Mouse (Mus musculus): ENCODE data around the gene Polr1b. TPM values are rescaled to one million over a fixed set of nuclear protein-coding genes. Genes with fewer than 3 reads are reported as not detected.

Gene Polr1b
- polyA plus RNA-seq, 1 experiment from 2014 or later, result 17.8 TPM

GRCm38 (mm10) chr2:129129412-129129929, 28.7 kb downstream of the Polr1b start, which contains the start of gene Chchd5:
TSS of gene Chchd5 (plus strand) at chr2:129129700.
- peaks cover 16% of the 10 kb centered on the region for H3K4me1 ChIP-seq
- H3K36me3 ChIP-seq, result peaks cover 47% of the 10 kb centered on the region
- ATAC-seq (replicated peaks), result peak; percentile 100
- H3K9ac ChIP-seq (replicated peaks), result peak within 1 kb of the TSS; percentile 52
- WGBS, result under 1% methylated on average over 35 of the region's 35 CpGs
- H3K9me3 ChIP-seq, result no peaks in the 10 kb centered on the region
- H3K27me3 ChIP-seq, result no peaks in the 10 kb centered on the region
- peak within 1 kb of the TSS; percentile 84 for H3K27ac ChIP-seq (replicated peaks)
- H3K4me3 ChIP-seq, result peak within 1 kb of the TSS; percentile 50
- H3K4me2 ChIP-seq (replicated peaks), result peak within 1 kb of the TSS; percentile 80

- Histone ChIP-seq H3K36me3 (peaks cover 42% of the 10 kb centered on the region), H3K9ac (replicated peaks) (peak overlapping the region; percentile 44)
- 31% methylated on average over 18 of the region's 18 CpGs for WGBS
Observed at GRCm38 (mm10) chr2:129129987-129130545, 29.3 kb downstream of the Polr1b start.

GRCm38 (mm10) chr2:129130776-129131175, 30.0 kb downstream of the Polr1b start:
- 99% methylated on average over 2 of the region's 2 CpGs for WGBS
- H3K27ac ChIP-seq (replicated peaks), result peak overlapping the region; percentile 84
- no peaks in the 10 kb centered on the region for H3K27me3 ChIP-seq
- no peaks in the 10 kb centered on the region for H3K9me3 ChIP-seq
- H3K4me3 ChIP-seq, result peak overlapping the region; percentile 50
- ATAC-seq (replicated peaks), result no peak
- H3K36me3 ChIP-seq, result peaks cover 35% of the 10 kb centered on the region
- peak overlapping the region; percentile 80 for H3K4me2 ChIP-seq (replicated peaks)
- H3K4me1 ChIP-seq, result peaks cover 16% of the 10 kb centered on the region
- H3K9ac ChIP-seq (replicated peaks), result 0 out of 2 replicates have a peak overlapping the region, but pooled peaks have one; percentile 44

More at GRCm38 (mm10) chr2:129129987-129130545, 29.3 kb downstream of the Polr1b start:
- H3K27me3 ChIP-seq, result no peaks in the 10 kb centered on the region
- H3K27ac ChIP-seq (replicated peaks), result peak overlapping the region; percentile 84
- peak; percentile 46 for ATAC-seq (replicated peaks)
- H3K9me3 ChIP-seq, result no peaks in the 10 kb centered on the region
- H3K4me3 ChIP-seq, result peak overlapping the region; percentile 50
- H3K4me1 ChIP-seq, result peaks cover 16% of the 10 kb centered on the region
- peak overlapping the region; percentile 80 for H3K4me2 ChIP-seq (replicated peaks)

DNA sequence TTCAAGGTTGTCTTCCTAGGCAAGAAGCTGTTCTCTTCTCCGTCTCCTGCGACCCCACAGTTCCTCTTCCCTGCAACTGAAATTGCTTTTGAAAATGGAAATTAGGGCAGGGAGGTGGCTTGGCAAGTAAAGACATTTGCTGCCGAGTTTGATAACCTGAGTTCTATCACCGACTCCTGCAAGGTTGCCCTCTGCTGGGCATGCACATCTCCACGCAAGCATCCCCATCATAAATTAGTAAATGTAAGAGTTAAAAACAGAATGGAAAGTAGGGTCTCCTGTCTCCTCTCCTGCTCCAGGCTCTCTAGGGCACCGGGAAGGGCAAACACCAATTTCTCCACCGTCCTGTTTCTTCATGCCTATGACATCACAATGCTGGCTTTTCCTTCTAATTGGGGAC, 31.4 kb downstream of the Polr1b start:
- WGBS, result 94% methylated on average over 7 of the region's 7 CpGs
- Histone ChIP-seq H3K4me2 (replicated peaks) (no peak overlapping the region), H3K4me1 (peaks cover 16% of the 10 kb centered on the region), H3K9me3 (no peaks in the 10 kb centered on the region), H3K9ac (replicated peaks) (no peak overlapping the region), H3K27ac (replicated peaks) (no peak overlapping the region), H3K36me3 (peaks cover 23% of the 10 kb centered on the region), H3K4me3 (no peak overlapping the region), H3K27me3 (no peaks in the 10 kb centered on the region)
- no peak for ATAC-seq (replicated peaks)

- Histone ChIP-seq H3K9ac (replicated peaks) (no peak overlapping the region), H3K4me1 (peaks cover 16% of the 10 kb centered on the region), H3K4me3 (no peak overlapping the region), H3K36me3 (peaks cover 20% of the 10 kb centered on the region), H3K9me3 (no peaks in the 10 kb centered on the region), H3K4me2 (replicated peaks) (no peak overlapping the region), H3K27me3 (no peaks in the 10 kb centered on the region), H3K27ac (replicated peaks) (no peak overlapping the region)
- WGBS, result 97% methylated on average over 14 of the region's 14 CpGs
- no peak for ATAC-seq (replicated peaks)
Observed at GRCm38 (mm10) chr2:129133006-129133805, 32.4 kb downstream of the Polr1b start.

GRCm38 (mm10) chr2:129139906-129140305, 39.1 kb downstream of the Polr1b start:
- peak overlapping the region; percentile 86 for H3K27ac ChIP-seq (replicated peaks)
- no peaks in the 10 kb centered on the region for H3K36me3 ChIP-seq
- no peaks in the 10 kb centered on the region for H3K27me3 ChIP-seq
- H3K9ac ChIP-seq (replicated peaks), result no peak overlapping the region
- ATAC-seq (replicated peaks), result peak; percentile 67; the same call in 1 of the 2 replicates
- WGBS, result 60% methylated on average over 10 of the region's 10 CpGs
- H3K4me3 ChIP-seq, result no peak overlapping the region
- no peak overlapping the region; the same call in 1 of the 2 replicates for H3K4me2 ChIP-seq (replicated peaks)
- H3K4me1 ChIP-seq, result 0 out of 2 replicates have a peak, but pooled peaks cover 5% of the 10 kb centered on the region
- no peaks in the 10 kb centered on the region for H3K9me3 ChIP-seq

DNA sequence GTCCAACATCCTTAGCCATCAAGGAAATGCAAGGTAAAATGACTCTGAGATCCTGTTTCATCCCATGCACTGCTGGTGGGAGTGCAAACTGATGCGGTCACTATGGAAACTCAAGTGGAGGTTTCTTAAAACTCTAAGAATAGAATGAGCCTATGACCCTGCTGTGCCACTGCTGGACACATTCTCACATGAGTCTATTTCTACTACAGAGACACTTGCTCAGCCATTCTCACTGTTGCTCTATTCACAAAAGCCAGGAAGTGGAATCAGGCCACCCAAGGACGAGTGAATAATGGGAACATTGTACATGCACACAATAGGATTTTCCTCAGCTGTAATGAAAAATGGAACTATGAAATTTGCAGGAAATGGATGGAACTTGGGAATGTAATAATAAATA, 48.0 kb downstream of the Polr1b start:
- no peak for ATAC-seq (replicated peaks)
- Histone ChIP-seq H3K9me3 (no peaks in the 10 kb centered on the region), H3K27me3 (no peaks in the 10 kb centered on the region), H3K9ac (replicated peaks) (no peak overlapping the region), H3K4me3 (no peak overlapping the region), H3K36me3 (no peaks in the 10 kb centered on the region), H3K27ac (replicated peaks) (no peak overlapping the region), H3K4me1 (no peaks in the 10 kb centered on the region), H3K4me2 (replicated peaks) (no peak overlapping the region)
- 24% methylated on average over 2 of the region's 2 CpGs for WGBS

DNA sequence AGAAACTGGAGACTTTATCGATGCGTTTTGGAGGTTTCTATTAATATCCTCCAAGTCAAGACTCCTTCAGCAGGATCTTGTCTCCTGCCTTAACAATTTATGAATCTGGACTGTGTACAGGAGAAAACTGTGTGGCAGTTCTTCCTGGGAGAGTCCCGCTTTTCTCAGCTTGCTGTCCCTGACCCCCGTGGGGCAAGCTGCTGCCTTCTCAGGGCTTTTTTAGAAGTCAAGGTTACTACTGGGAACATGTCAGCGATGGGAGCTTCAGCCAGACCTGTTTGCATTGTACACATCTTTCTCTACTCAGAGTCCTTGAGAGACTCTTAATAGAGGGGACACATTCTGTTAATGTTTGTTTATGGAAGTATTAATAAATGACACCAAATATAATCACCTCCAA, 49.6 kb downstream of the Polr1b start:
- no peaks in the 10 kb centered on the region for H3K4me1 ChIP-seq
- ATAC-seq (replicated peaks), result no peak
- H3K4me2 ChIP-seq (replicated peaks), result no peak overlapping the region
- H3K4me3 ChIP-seq, result no peak overlapping the region
- H3K9ac ChIP-seq (replicated peaks), result no peak overlapping the region
- no peaks in the 10 kb centered on the region for H3K36me3 ChIP-seq
- WGBS, result 81% methylated on average over 5 of the region's 5 CpGs
- H3K27me3 ChIP-seq, result no peaks in the 10 kb centered on the region
- H3K9me3 ChIP-seq, result no peaks in the 10 kb centered on the region
- H3K27ac ChIP-seq (replicated peaks), result peak overlapping the region; percentile 57

DNA sequence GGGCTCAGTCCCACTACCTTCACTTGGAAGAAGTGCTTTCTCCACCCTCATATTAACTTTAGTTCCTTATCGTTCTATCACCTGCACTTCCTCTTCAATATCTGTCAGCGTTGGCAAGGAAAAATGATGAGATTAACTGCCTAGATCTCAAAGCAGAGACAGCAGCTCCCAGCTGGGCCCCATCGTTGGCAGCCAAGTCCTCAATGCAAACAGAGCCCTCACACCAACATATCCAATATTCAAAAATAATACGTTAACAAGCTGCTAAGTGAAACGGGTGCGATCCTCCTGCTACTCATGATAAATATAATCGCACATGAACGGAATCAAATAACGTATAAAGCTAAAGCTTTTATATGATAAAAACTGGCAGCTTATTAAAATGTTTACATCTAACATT, 50.3 kb downstream of the Polr1b start:
- Histone ChIP-seq H3K36me3 (no peaks in the 10 kb centered on the region), H3K27me3 (no peaks in the 10 kb centered on the region), H3K9ac (replicated peaks) (no peak overlapping the region), H3K4me1 (no peaks in the 10 kb centered on the region), H3K4me3 (no peak overlapping the region), H3K9me3 (no peaks in the 10 kb centered on the region), H3K27ac (replicated peaks) (peak overlapping the region; percentile 57), H3K4me2 (replicated peaks) (no peak overlapping the region)
- no peak for ATAC-seq (replicated peaks)
- 69% methylated on average over 9 of the region's 9 CpGs for WGBS

GRCm38 (mm10) chr2:129152751-129153150, 52.0 kb downstream of the Polr1b start:
- WGBS, result 85% methylated on average over 1 of the region's 1 CpGs
- no peak overlapping the region for H3K4me3 ChIP-seq
- H3K4me1 ChIP-seq, result no peaks in the 10 kb centered on the region
- H3K9me3 ChIP-seq, result no peaks in the 10 kb centered on the region
- no peaks in the 10 kb centered on the region for H3K36me3 ChIP-seq
- H3K9ac ChIP-seq (replicated peaks), result no peak overlapping the region
- no peak for ATAC-seq (replicated peaks)
- H3K27ac ChIP-seq (replicated peaks), result no peak overlapping the region
- H3K27me3 ChIP-seq, result no peaks in the 10 kb centered on the region
- no peak overlapping the region for H3K4me2 ChIP-seq (replicated peaks)

DNA sequence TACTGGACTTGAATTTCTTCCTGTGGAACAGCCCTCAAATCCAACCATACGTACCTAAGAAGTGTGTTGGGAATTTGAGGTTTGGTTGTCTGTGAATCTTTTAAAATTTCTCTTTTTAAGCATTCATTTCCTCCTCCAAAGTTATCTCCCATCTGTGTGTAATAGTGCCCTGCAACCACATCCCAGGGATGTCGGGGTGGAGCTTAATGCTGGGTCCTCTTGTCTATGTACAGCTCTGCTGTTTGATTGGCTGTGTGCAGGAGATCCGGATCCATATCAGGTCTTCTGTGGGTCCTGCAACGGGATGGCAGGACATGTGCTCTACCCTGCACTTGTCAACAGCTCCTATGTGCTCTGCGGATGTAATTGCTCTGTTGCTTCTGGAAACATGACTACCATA, 64.0 kb downstream of the Polr1b start:
- no peaks in the 10 kb centered on the region for H3K4me1 ChIP-seq
- H3K4me3 ChIP-seq, result no peak overlapping the region
- no peaks in the 10 kb centered on the region for H3K36me3 ChIP-seq
- no peak for ATAC-seq (replicated peaks)
- no peak overlapping the region for H3K4me2 ChIP-seq (replicated peaks)
- WGBS, result 86% methylated on average over 5 of the region's 5 CpGs
- H3K9ac ChIP-seq (replicated peaks), result no peak overlapping the region
- H3K27me3 ChIP-seq, result no peaks in the 10 kb centered on the region
- no peaks in the 10 kb centered on the region for H3K9me3 ChIP-seq
- no peak overlapping the region for H3K27ac ChIP-seq (replicated peaks)
